Mouse (Mus musculus) midbrain, embryonic 14.5 days (tissue): ENCODE results near the gene Msantd2. TPM values are rescaled to one million over a fixed set of nuclear protein-coding genes. Genes with fewer than 3 reads are reported as not detected.

Experiments
- ATAC-seq: fragments of 200-750 bp; cut with Nextera tagmentation; 2 replicates; pipeline ENCODE4 v1.8.0; 2017; ENCODE audit warnings: moderate number of reproducible peaks, moderate library complexity; ENCODE audit not compliant: low FRiP score, low TSS enrichment
- DNase-seq: peaks from one replicate; pipeline ENCODE4 v3.0.0-alpha.2; 2015
- H3K27ac ChIP-seq: fragments of 300-500 bp; sonication (generic); replicated peaks from 2 replicates; pipeline ENCODE4 v1.5.1; 2014; ENCODE audit warnings: mild to moderate bottlenecking, low read depth, low read length, moderate library complexity
- H3K27me3 ChIP-seq: fragments of 300-500 bp; sonication (generic); 2 replicates; pipeline ENCODE4 v1.6.1; 2014; ENCODE audit warnings: low read length, control low read depth, mixed read lengths; ENCODE audit not compliant: control insufficient read depth, insufficient read depth
- H3K36me3 ChIP-seq: fragments of 300-500 bp; sonication (generic); 2 replicates; pipeline ENCODE4 v1.6.1; 2014; ENCODE audit warnings: low read length, control low read depth; ENCODE audit not compliant: control insufficient read depth, insufficient read depth
- H3K4me1 ChIP-seq: fragments of 300-500 bp; sonication (generic); 2 replicates; pipeline ENCODE4 v1.6.1; 2014; ENCODE audit warnings: mild to moderate bottlenecking, antibody characterized with exemption, low read length, control low read depth; ENCODE audit not compliant: control insufficient read depth, insufficient read depth
- H3K4me2 ChIP-seq: fragments of 300-500 bp; sonication (generic); 2 replicates; pipeline ENCODE4 v1.6.1; 2014; ENCODE audit warnings: mild to moderate bottlenecking, low read length, moderate library complexity
- H3K4me3 ChIP-seq: fragments of 300-500 bp; sonication (generic); replicated peaks from 2 replicates; pipeline ENCODE4 v1.5.1; 2014; ENCODE audit warnings: low read depth, low read length
- H3K9ac ChIP-seq: fragments of 300-500 bp; sonication (generic); replicated peaks from 2 replicates; pipeline ENCODE4 v1.6.1; 2014; ENCODE audit warnings: mild to moderate bottlenecking, low read length, moderate library complexity
- H3K9me3 ChIP-seq: fragments of 300-500 bp; sonication (generic); 2 replicates; pipeline ENCODE4 v1.6.1; 2016; ENCODE audit warnings: low read length, control low read depth, mixed read lengths; ENCODE audit not compliant: control insufficient read depth
- WGBS: fragments of 180-500 bp; shearing (Covaris S2); extraction: QIAGEN DNeasy Blood & Tissue Kit; methylation state at CpG from one replicate; pipeline ENCODE4 v1.1.7; 2014; 5-methylcytosine and 5-hydroxymethylcytosine counted together
- polyA plus RNA-seq: library from polyadenylated mRNA; unstranded; fragments of >200 nt; fragmentation: Nextera tagmentation; extraction: Ambion mirVana; gene quantifications from 2 replicates; pipeline ENCODE4 v1.2.1, GENCODE M21; 2014

Gene Msantd2
- polyA plus RNA-seq, 1 experiment from 2014 or later = 32.5 TPM

DNA sequence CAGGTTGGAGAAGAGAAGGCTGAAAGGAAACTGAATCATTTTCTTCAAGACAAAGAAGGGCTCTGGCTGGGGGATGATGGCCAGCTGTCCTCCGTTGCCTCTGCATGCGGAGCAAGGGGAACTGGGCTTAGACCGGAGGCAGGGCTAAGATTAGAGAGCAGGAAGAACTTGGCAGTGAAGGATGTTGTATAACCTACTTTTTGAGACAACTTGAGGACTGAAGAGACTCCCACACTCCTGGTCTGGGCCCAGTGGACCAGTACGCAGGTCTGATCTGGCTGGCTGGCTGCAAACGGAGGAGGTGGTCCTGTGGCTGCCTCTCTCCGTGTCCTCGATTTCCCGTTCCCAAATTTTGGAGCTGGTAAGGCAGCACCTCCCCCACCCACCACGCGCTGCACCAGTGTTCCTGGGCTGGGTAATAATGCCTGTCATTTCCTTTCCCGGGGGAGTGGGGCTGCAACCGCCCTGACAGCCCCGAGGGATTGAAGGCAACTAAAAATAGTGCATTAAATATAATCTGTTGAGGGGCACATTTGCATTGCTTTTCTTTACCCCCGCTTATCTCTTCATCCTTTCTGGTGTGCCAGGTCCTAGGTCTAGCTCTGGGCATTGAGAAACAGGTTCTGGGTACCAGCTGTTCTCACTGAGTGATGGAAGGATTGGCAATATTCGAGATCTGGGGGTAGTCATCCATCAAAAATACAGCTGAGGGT lies 78.9 kb downstream of the Msantd2 start:
- no peak overlapping the region for H3K27ac ChIP-seq
- H3K27me3 ChIP-seq = no peaks in the 10 kb centered on the region
- peaks cover 8% of the 10 kb centered on the region for H3K4me1 ChIP-seq
- no peak overlapping the region for H3K9ac ChIP-seq
- no peak overlapping the region for H3K4me3 ChIP-seq
- H3K36me3 ChIP-seq = no peaks in the 10 kb centered on the region
- 46% methylated on average over 15 of the region's 15 CpGs for WGBS
- DNase-seq (no peak), ATAC-seq (no peak)
- no peak overlapping the region for H3K4me2 ChIP-seq
- H3K9me3 ChIP-seq = no peaks in the 10 kb centered on the region

GRCm38 (mm10) chr9:37568605-37569214 lies 79.6 kb downstream of the Msantd2 start:
- H3K4me3 ChIP-seq = no peak overlapping the region
- whole genome bisulfite sequencing = 43% methylated on average over 4 of the region's 4 CpGs
- no peaks in the 10 kb centered on the region for H3K9me3 ChIP-seq
- no peaks in the 10 kb centered on the region for H3K36me3 ChIP-seq
- no peak overlapping the region for H3K9ac ChIP-seq
- ATAC-seq (no peak; the same call in 1 of the 2 replicates), DNase-seq (no peak)
- peaks cover 8% of the 10 kb centered on the region for H3K4me1 ChIP-seq
- no peak overlapping the region for H3K27ac ChIP-seq
- H3K4me2 ChIP-seq = no peak overlapping the region
- no peaks in the 10 kb centered on the region for H3K27me3 ChIP-seq

DNA sequence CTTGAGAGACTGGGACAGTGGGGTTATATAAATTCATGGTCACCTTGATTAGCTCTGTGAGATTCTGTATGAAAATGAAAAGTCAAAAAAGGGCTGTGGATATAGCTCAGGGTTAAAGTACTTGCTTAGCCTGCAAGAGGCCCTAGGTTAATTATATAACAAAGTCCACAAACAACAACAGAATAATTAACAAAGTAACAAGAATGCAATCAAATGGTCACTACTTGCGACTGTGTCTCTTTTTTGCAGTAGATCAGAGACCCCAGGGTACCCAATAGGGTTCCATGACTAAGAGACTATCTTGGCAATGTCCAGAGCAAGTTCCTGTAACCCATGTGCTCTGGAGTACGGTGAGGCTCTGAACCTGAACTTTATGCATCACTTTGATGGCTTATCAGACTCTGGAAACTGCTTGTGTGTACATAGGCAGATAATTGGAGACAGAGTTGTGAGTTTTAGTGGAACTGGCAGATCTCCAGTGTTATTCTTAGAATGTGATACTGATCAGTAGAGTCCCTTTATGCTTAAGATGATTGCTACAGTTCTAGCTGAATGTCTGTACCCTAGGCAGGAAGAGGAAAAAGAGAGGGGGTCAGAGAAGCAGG lies 80.2 kb downstream of the Msantd2 start:
- no peak overlapping the region for H3K4me2 ChIP-seq
- no peak overlapping the region for H3K4me3 ChIP-seq
- 81% methylated on average over 2 of the region's 2 CpGs for WGBS
- H3K9ac ChIP-seq = no peak overlapping the region
- ATAC-seq (no peak), DNase-seq (no peak)
- no peak overlapping the region for H3K27ac ChIP-seq
- H3K9me3 ChIP-seq = no peaks in the 10 kb centered on the region
- H3K36me3 ChIP-seq = no peaks in the 10 kb centered on the region
- H3K4me1 ChIP-seq = peaks cover 8% of the 10 kb centered on the region
- no peaks in the 10 kb centered on the region for H3K27me3 ChIP-seq

DNA sequence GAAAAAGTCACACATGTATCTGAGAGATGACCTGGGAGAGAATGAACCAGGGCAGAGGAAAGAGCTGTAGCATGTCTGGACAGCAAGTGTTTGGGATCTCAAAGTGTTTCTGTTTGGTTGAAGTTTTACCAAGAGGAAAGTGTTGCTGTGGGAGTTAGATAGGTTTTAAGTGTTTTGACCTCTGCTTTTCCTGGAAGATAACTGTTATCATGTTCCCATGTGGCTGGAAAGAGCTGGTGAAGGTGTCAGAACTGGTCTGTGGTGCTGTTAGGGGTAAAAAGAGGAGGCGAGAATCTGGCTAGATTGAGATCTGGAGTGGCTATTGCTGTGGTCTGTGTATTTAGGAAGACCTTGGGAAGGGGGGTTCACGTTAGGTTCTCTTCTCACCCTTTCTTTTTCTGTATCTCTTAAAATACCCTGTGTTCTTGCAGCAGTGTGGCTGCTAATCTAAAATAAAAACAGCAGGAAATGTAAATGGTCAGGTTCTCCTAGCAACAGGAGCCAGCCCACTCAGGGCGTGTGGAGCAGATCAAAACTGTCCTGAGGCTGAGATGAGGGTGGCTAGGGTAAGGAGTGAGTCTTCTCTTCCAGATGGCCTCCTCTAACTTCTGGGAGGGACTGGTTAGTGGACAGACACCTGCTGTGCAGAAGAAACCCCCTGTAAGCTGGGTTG lies 83.2 kb downstream of the Msantd2 start:
- no peak overlapping the region for H3K9ac ChIP-seq
- no peaks in the 10 kb centered on the region for H3K27me3 ChIP-seq
- ATAC-seq (no peak), DNase-seq (no peak)
- peaks cover 14% of the 10 kb centered on the region for H3K4me1 ChIP-seq
- H3K4me3 ChIP-seq = no peak overlapping the region
- H3K36me3 ChIP-seq = no peaks in the 10 kb centered on the region
- no peak overlapping the region for H3K4me2 ChIP-seq
- no peak overlapping the region for H3K27ac ChIP-seq
- WGBS = 63% methylated on average over 3 of the region's 3 CpGs
- no peaks in the 10 kb centered on the region for H3K9me3 ChIP-seq

Other genes starting within 250 kb of the Msantd2 start
- 0.53 and 1.7 TPM in 2 replicates for gene Slc37a2, start 233.6 kb upstream of the Msantd2 start, polyA plus RNA-seq
- gene Ccdc15, start 140.9 kb upstream of the Msantd2 start, polyA plus RNA-seq = 8.5 and 9.4 TPM in 2 replicates
- 6.1 and 11.9 TPM in 2 replicates for gene Hepacam, start 122.0 kb upstream of the Msantd2 start, polyA plus RNA-seq
- 2.6 and 4.5 TPM in 2 replicates for gene Robo4, start 87.4 kb upstream of the Msantd2 start, polyA plus RNA-seq
- 8.9 and 13.3 TPM in 2 replicates for gene Robo3, start 56.1 kb upstream of the Msantd2 start, polyA plus RNA-seq
- gene Esam, start 38.8 kb downstream of the Msantd2 start, polyA plus RNA-seq = 24.8 and 42.8 TPM in 2 replicates
- gene Vsig2, start 49.9 kb downstream of the Msantd2 start, polyA plus RNA-seq = 0.29 and 0.35 TPM in 2 replicates
- gene Nrgn, start 63.6 kb downstream of the Msantd2 start, polyA plus RNA-seq = 4.0 and 5.5 TPM in 2 replicates
- 8.6 and 12.3 TPM in 2 replicates for gene Siae, start 66.4 kb downstream of the Msantd2 start, polyA plus RNA-seq
- 7.5 and 9.5 TPM in 2 replicates for gene Spa17, start 124.4 kb downstream of the Msantd2 start, polyA plus RNA-seq
- gene Tbrg1, start 168.0 kb downstream of the Msantd2 start, polyA plus RNA-seq = 89.5 and 91.6 TPM in 2 replicates
- gene Panx3, start 179.9 kb downstream of the Msantd2 start, polyA plus RNA-seq = not detected in 2 replicates
- not detected in 2 replicates for gene Olfr160, start 226.9 kb downstream of the Msantd2 start, polyA plus RNA-seq